Mouse (Mus musculus) liver, embryonic 14.5 days (tissue): ENCODE measurements around the gene Olfr1424.

Experiments
- CTCF ChIP-seq: IDR thresholded peaks from 2 replicates; pipeline ENCODE4 v1.5.1; 2016; ENCODE audit warnings: antibody characterized with exemption, low read depth, control low read depth
- EP300 ChIP-seq: IDR thresholded peaks from 2 replicates; pipeline ENCODE4 v1.6.1; 2016; ENCODE audit warnings: antibody characterized with exemption, low read depth

DNA sequence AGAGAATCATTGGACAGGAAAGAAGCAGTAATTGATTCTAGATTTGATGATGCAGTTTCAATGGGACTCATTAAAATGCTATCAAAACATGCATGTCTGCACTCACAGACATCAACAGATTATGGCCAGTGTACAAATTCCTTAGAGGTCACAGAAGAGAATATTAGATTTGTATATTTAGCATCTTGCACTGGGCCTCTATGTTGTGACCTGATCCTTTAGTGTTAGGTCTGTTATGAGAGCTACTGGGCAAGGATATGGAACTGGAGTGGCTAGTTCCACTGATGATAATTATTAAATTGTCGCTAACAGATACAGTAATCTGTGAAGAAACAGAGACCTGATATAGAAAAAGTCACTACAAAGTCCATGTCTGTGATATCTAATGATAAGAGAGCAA lies 29.4 kb upstream of the Olfr1424 start, which contains the start of gene Olfr1426:
- TF ChIP-seq CTCF (no peak), EP300 (no peak)
